Mouse (Mus musculus) liver, adult 2 months (tissue): Measurements from ENCODE around the gene Atoh8.

ENCODE experiments used
- CTCF ChIP-seq: fragments of 200-500 bp; IDR thresholded peaks from 2 replicates; pipeline ENCODE4 v1.5.1; 2011; ENCODE audit warnings: low read depth, low read length, control low read depth
- POLR2A ChIP-seq: fragments of 200-500 bp; IDR thresholded peaks from 2 replicates; pipeline ENCODE4 v1.6.1; 2011; ENCODE audit warnings: low read length, control low read depth; ENCODE audit not compliant: insufficient read depth; ENCODE audit errors: extremely low read depth

GRCm38 (mm10) chr6:72279505-72279904, 44.1 kb upstream of the Atoh8 start:
- TF ChIP-seq POLR2A = no peak
- TF ChIP-seq CTCF = no peak
